Mouse (Mus musculus) frontal cortex, postnatal 10 days (tissue): ENCODE results near the gene Rora.

ENCODE experiments used
- DNase-seq, 2 experiments: peaks; one replicate each; pipeline ENCODE4 v3.0.0; 2022; ENCODE audit warnings: low spot score in 2 of 2, mixed read lengths in 1 of 2

The Rora gene

GRCm38 (mm10) chr9:68820036-68820435 lies 166.4 kb downstream of the Rora start:
- no peak for DNase-seq

DNA sequence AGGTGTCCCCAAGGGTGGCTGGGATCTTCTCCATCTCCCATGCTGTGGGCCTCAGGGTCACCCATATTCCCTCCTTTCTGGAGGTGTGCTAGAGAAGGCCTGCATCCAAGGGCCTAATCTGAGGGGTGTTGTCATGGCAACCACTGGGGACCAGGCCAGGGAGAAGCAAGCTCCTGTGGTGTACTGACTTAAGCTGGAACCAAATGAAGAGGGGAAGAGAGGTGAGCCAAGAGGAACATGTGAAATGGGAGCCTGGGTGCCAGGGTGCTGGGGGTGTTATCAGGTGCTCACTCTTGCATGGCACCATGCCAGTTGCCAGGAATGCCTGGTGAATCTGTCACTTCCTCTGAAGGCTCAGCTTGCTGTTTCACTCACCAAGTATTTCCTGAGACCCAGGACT lies 166.9 kb downstream of the Rora start:
- no peak for DNase-seq

DNA sequence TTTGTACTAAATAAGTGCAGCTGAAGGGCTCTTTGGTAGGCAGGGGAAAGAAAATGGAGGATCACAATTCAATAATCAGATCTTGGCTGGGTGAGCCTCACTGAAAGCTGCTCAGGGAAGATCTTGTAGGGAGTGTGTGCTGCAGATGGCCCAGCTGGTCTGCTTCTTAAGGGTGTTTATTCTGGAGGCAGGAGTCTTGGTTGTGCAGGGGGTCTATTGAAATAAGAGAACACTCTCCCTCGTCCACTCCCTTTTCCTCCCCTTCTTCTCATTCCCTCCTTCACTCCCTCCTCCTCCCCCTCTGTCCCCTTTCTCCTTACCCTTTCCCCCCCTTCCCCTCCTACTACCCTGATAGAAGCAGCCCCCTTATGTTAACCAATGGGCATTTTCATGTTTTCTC lies 167.8 kb downstream of the Rora start:
- DNase-seq, result no peak

- DNase-seq, result no peak
Measured at GRCm38 (mm10) chr9:68823292-68823691, 169.7 kb downstream of the Rora start.

- no peak for DNase-seq
Measured at GRCm38 (mm10) chr9:68825107-68825506, 171.5 kb downstream of the Rora start.

DNA sequence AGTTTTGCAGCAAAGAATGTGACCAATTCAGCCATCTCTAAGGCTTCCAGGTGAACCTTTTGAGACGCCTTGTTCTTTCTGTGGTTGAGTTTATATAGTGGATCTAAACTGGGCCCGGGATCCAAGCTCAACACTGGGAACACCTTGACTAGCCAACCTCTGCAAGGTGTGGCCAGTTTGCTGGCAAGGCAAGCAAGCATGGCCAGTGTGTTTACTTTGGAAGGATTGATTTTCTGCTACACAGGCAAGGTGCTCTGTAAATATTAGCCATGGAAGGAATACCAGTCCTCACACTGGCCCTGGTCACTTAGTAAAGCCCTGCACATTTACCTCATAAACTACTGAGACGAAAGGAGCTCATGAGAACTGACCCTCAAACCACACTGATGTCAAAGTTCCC lies 172.3 kb downstream of the Rora start:
- no peak for DNase-seq

- no peak for DNase-seq
Measured at GRCm38 (mm10) chr9:68827441-68827840, 173.9 kb downstream of the Rora start.

- DNase-seq, result peak in 1 of 2 experiments; percentile 29
Measured at GRCm38 (mm10) chr9:68829903-68830302, 176.3 kb downstream of the Rora start.

DNA sequence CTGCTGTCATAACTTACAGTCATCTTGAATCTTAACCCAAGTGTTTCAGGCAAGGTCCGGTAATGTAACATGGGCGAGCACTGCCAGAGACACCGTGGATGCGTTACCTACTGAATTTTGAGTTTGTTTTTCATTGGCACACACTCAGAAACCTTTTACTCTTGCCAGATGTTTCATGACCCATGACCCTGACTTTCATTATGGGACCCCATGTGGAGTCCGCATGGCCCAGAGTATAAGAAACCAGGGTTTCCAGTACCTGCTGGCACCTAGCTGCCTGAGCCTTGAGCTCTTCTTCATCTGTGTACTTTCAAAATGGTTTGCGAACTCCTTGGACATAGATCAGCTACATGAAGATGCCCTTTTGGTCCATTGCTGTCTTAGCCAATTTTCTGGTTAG lies 179.7 kb downstream of the Rora start:
- DNase-seq, result no peak

GRCm38 (mm10) chr9:68835037-68835649 lies 181.6 kb downstream of the Rora start:
- DNase-seq, result no peak

DNA sequence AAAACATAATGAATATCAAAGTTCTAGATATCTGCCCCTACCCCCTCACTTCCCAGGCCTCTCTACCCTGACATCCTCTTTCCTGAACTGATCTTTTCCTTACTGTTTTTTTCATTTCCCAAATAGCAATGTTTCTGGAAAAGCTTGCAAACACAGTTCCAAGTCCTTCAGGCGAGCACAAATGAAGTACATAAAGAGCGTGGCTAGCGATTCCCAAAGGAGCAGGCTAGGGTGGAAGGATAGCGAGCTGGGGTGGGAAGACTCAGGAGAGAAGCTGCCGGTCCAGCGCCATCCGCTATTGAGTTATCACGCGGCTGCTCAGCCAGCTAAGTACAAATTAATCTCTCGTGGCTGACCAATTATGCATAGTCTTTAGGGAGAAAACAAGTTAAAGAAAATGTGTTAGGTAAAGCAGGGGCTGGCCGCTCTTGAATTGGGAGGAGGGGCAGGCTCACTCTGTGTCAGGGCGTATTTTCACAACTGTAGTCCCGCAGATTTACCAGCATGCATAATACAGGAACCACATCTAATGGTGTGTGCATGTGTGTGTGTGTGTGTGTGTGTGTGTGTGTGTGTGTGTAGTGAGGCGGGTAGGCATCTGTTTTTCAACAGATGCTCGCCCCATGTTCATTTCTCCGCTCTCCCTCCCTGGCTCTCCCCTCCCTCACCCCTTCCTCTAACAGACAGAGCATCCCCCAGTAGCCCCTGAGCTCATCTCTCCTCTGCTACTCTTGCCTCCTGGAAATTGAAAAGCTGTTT lies 188.7 kb downstream of the Rora start:
- DNase-seq, result no peak

DNA sequence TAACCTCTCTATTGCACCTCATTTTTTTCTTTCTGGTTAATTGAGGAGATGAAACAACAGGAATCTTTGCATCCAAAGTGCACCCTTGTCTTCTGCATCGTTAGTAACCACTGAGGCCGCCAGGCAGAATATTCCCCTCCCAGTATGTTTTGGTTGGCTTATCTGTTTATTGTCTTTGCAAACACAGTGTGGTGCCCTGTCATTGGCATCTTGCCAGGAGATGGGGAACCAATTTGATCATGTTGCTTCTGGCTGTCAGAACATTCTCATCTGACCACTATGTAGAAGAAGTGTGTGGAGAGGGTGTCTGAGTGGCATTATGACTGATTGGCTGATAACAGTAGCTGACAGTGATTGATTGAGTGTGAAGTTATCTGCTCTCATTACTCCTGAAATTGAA lies 192.0 kb downstream of the Rora start:
- no peak for DNase-seq

DNA sequence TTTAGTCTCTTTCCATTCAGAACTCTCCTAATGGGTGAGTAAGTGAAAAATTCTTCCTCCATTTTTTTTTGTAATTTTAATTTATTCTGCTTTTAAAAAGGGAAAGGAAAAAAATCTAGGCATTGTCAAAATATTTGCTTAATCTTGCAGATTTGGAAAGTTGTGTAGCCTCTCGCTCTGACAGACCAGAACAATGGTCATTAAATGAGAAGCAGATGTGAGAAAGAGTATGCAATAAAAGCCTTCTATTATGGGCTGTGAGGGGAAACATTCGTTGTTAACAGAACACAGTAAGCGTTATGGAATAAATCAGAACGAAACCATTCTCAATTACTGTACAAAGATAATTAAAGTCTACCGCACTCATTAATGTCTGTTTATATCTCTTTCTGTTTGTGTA lies 196.7 kb downstream of the Rora start:
- no peak for DNase-seq

DNA sequence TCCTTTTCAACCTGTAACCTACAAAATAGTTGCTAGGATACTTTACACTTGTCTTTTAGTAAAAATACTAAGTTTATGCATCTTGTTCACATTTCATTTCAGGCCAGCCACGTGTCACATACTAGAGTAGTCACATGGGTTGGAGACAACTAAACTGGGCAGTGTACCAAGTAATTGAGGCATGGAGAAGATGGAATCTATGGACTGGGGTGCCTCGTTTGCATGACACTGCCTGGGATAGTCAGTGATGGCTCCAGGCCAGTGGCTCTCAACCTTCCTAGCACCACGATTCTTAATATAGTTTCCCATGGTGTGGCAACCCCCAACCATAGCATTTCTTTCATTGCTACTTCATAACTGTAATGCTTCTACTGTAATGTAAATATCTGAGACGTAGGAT lies 198.6 kb downstream of the Rora start:
- no peak for DNase-seq

DNA sequence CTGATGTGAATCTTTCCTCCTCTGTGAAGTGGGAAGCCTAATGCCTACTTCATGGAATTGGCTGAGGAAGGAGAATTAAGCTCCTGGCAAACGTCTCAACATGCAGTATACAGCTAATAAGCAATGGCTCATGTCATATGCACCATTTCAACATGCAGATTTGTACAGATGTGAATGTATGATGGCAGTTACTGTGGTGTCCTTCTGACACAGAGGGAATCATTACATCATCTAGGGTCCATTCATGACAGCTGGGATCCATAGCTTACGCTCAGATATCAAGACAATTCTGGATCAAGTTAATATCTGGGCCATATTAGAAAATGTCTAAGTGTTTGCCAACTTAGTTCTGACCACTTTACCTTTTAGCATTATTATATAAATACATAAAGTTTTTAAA lies 199.3 kb downstream of the Rora start:
- DNase-seq, result no peak

GRCm38 (mm10) chr9:68859500-68859899 lies 205.9 kb downstream of the Rora start:
- no peak for DNase-seq

- DNase-seq, result peak; percentile 15 to 25
Measured at GRCm38 (mm10) chr9:68866317-68866716, 212.7 kb downstream of the Rora start.

DNA sequence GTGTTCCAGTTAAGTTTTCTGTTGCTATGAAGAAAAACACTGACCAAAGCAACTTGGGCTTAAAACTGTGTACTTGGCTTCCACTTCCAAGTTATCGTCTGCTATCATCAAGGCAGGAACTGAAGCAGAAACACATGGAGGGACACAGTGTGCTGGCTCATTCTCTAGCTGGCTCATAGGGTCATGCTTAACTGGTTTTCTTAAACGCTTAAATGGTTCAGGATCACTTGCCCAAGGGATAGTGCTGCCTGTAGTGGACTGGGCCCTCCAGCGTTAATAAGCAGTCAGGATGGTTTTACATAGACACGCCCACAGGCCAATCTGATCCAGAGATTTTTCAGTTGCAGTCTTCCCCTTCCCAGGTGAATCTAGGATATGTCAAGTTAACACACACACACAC lies 220.3 kb downstream of the Rora start:
- DNase-seq, result no peak

DNA sequence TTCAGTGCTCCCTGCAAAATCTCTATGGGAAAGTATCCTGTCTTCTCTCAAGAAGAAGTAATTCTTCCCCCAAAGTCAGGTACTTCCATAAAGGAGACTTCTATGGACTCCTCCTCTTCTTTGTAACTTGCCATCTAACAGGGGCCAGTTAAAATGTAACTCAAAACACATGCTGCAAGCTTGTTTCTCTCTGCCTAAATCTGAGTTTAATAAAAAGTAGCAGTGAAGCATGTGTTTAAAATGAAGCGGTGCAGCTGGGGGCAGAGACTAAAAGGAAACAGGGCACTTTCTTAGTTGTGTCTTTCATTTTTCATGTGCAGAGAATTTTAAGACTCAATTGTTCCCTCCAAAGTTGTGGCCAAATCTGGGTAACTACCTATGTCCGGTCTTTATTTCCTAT lies 221.0 kb downstream of the Rora start:
- no peak for DNase-seq

DNA sequence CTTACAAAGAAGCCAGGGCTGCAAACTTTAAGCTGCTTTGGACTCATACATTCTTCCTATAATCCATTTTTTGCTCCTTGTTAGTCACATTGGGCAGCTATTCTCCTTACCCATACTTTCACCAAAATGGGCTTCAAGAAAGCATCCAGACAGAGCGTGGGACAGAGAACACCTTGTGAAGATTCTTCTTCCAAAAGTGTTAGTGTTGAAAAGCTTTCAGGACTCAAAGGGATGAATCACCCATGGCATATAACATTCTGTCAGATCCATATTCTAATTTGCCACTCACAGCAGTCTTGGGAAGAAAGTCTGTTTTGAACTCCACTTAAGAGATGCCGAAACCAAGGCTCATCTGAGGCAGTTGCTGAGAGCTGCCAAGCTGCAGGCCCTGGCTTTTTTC lies 222.2 kb downstream of the Rora start:
- DNase-seq, result no peak

DNA sequence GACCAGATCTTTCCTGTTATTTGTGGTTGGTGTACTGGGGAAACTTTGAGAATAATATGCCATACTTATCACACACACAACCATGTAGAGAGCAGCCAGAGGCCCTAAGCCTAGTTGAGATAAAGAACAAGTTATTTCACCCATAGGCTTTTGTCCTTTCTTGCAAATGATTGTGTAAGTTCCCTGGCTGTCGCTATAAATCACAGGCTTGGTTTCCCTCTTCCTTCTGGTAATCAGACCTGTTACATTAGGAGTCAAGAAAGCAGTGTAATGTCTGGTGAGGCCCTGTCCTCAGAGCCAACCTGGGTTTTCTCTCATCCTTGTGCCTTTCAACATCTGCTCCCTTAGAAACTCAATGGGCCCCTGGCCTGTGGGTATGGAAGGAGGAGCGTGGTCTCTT lies 222.7 kb downstream of the Rora start:
- DNase-seq, result no peak

DNA sequence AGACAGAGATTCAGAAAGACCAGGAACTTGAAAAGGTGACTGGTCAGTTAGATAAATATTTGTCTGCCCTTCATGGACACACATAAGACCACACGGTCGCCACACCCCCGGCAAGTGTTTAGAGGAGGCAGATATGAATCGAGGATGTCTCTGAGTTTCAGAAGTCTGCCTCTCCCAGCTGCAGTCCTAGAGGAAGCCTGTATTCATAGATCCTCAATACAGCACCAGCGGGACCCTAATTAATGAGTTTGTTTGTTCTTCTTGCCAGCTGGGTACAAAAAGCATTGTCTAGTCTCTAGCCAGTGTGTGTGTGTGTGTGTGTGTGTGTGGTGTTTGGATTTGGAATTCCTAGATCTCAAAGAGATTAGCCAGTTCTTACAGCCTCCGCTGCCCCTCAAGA lies 228.3 kb downstream of the Rora start:
- DNase-seq, result peak in 1 of 2 experiments; percentile 25

DNA sequence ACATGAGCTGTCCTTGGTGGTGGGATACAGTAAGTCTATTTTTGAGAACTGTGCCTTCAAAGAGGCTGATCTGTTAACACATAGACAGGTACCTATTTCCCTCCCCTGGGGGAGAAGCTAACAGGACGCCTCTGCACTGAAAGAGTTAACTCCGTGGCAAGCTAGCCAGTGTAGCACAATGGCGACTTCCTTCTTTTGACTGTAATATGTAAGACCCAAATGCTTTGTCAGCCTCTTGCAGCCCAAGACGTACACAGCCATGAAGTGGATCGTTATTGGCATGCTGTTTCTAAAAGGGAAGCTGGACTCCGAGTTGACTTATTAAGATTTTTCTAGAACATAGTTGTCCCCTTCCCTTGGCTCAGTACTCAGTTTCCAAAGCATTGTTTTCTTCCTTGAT lies 229.4 kb downstream of the Rora start:
- no peak for DNase-seq

GRCm38 (mm10) chr9:68883687-68884086 lies 230.1 kb downstream of the Rora start:
- no peak for DNase-seq
